Mouse (Mus musculus): ENCODE measurements around the gene Ahsa1.
A peak's percentile ranks its signal among the peaks of the same experiment; 100 is the strongest.
"Not testable (repeated sequence)": the region's sequence is repeated elsewhere in the genome, so short reads cannot be mapped to it uniquely, and the experiment has no call there.

Ahsa1 gene

GRCm38 (mm10) chr12:87266108-87266826 is at the start of gene Ahsa1, which contains the start of gene Vipas39:
TSS of gene Ahsa1 (plus strand) at chr12:87266479.
TSS of gene Vipas39 (minus strand) at chr12:87266256.
- peak; percentile 98 for DNase-seq (ENCODE audit: low spot score)

GRCm38 (mm10) chr12:87217596-87217995 is 48.7 kb upstream of the Ahsa1 start:
- no peak for DNase-seq (ENCODE audit: low spot score)

GRCm38 (mm10) chr12:87219362-87219761 is 46.9 kb upstream of the Ahsa1 start:
- DNase-seq (ENCODE audit: low spot score): no peak

GRCm38 (mm10) chr12:87224950-87225349 is 41.3 kb upstream of the Ahsa1 start:
- no peak for DNase-seq (ENCODE audit: low spot score)

- DNase-seq (ENCODE audit: low spot score): no peak
Observed at GRCm38 (mm10) chr12:87226801-87227200, 39.5 kb upstream of the Ahsa1 start.

GRCm38 (mm10) chr12:87229633-87230032 is 36.6 kb upstream of the Ahsa1 start:
- no peak for DNase-seq (ENCODE audit: low spot score)

- no peak for DNase-seq (ENCODE audit: low spot score)
Observed at GRCm38 (mm10) chr12:87230379-87230895, 35.8 kb upstream of the Ahsa1 start.

- DNase-seq (ENCODE audit: low spot score): no peak
Observed at GRCm38 (mm10) chr12:87236882-87237483, 29.3 kb upstream of the Ahsa1 start.

GRCm38 (mm10) chr12:87238632-87239031 is 27.6 kb upstream of the Ahsa1 start, which contains the start of gene Noxred1:
TSS of gene Noxred1 (minus strand) at chr12:87238732.
- no peak for DNase-seq (ENCODE audit: low spot score)

- DNase-seq (ENCODE audit: low spot score): no peak
Observed at GRCm38 (mm10) chr12:87250161-87250560, 16.1 kb upstream of the Ahsa1 start.

- no peak for DNase-seq (ENCODE audit: low spot score)
Observed at GRCm38 (mm10) chr12:87253878-87254277, 12.4 kb upstream of the Ahsa1 start.

GRCm38 (mm10) chr12:87256629-87257028 is 9.7 kb upstream of the Ahsa1 start:
- DNase-seq (ENCODE audit: low spot score): no peak

- no peak for DNase-seq (ENCODE audit: low spot score)
Observed at GRCm38 (mm10) chr12:87260562-87260961, 5.7 kb upstream of the Ahsa1 start.

- no peak for DNase-seq (ENCODE audit: low spot score)
Observed at GRCm38 (mm10) chr12:87265444-87265843, 835 bp upstream of the Ahsa1 start.

- no peak for DNase-seq (ENCODE audit: low spot score)
Observed at GRCm38 (mm10) chr12:87266827-87267603, 736 bp downstream of the Ahsa1 start.

GRCm38 (mm10) chr12:87267682-87268081 is 1.4 kb downstream of the Ahsa1 start:
- peak; percentile 58 for DNase-seq (ENCODE audit: low spot score)

GRCm38 (mm10) chr12:87274853-87275831 is 8.9 kb downstream of the Ahsa1 start:
- no peak for DNase-seq (ENCODE audit: low spot score)

- not testable (repeated sequence) for DNase-seq (ENCODE audit: low spot score)
Observed at GRCm38 (mm10) chr12:87277251-87277650, 11.0 kb downstream of the Ahsa1 start.

- peak; percentile 57 for DNase-seq (ENCODE audit: low spot score)
Observed at GRCm38 (mm10) chr12:87278118-87278730, 11.9 kb downstream of the Ahsa1 start.

- no peak for DNase-seq (ENCODE audit: low spot score)
Observed at GRCm38 (mm10) chr12:87279350-87279749, 13.1 kb downstream of the Ahsa1 start.

- no peak for DNase-seq (ENCODE audit: low spot score)
Observed at GRCm38 (mm10) chr12:87279879-87280278, 13.6 kb downstream of the Ahsa1 start.

All from retina, embryonic 14.5 days (tissue).